Mouse (Mus musculus) megakaryocyte-erythroid progenitor cell, adult 5 weeks (primary cell): ENCODE data around the gene Ino80b. TPM values are rescaled to one million over a fixed set of nuclear protein-coding genes. Genes with fewer than 3 reads are reported as not detected.

ENCODE experiments used
- polyA plus RNA-seq: library from polyadenylated mRNA; stranded (reverse); fragments of >175 nt; gene quantifications from 2 replicates; pipeline ENCODE4 v1.2.3, GENCODE M21; 2012

Ino80b gene
- polyA plus RNA-seq: 241 and 250 TPM in 2 replicates

GRCm38 (mm10) chr6:83125331-83125730, at the start of gene Ino80b:
TSS of gene Ino80b (minus strand) at chr6:83125431.

GRCm38 (mm10) chr6:83165607-83166242, 40.5 kb upstream of the Ino80b start, which contains the start of gene Dctn1:
TSS of gene Dctn1 (plus strand) at chr6:83165920.

GRCm38 (mm10) chr6:83156259-83156684, 31.0 kb upstream of the Ino80b start, which contains the start of the genes Wdr54 and 1700003E16Rik:
TSS of gene Wdr54 (minus strand) at chr6:83156397.
TSS of gene 1700003E16Rik (plus strand) at chr6:83156404.

GRCm38 (mm10) chr6:83134951-83135513, 9.8 kb upstream of the Ino80b start, which contains the start of gene Rtkn:
TSS of gene Rtkn (plus strand) at chr6:83135463.

GRCm38 (mm10) chr6:83120930-83121862, 4.0 kb downstream of the Ino80b start, which contains the start of gene Wbp1:
TSS of gene Wbp1 (minus strand) at chr6:83121559.

GRCm38 (mm10) chr6:83115011-83115671, 10.1 kb downstream of the Ino80b start, which contains the start of gene Mogs:
TSS of gene Mogs (plus strand) at chr6:83115496.

GRCm38 (mm10) chr6:83108762-83109668, 16.2 kb downstream of the Ino80b start, which contains the start of gene Mrpl53:
TSS of gene Mrpl53 (plus strand) at chr6:83109040.

GRCm38 (mm10) chr6:83101316-83101687, 23.9 kb downstream of the Ino80b start, which contains the start of the genes Ccdc142 and Gm42688:
TSS of gene Ccdc142 (plus strand) at chr6:83101601.
TSS of gene Gm42688 (plus strand) at chr6:83101617.

GRCm38 (mm10) chr6:83086121-83087035, 38.9 kb downstream of the Ino80b start, which contains the start of gene Lbx2:
TSS of gene Lbx2 (plus strand) at chr6:83086367.

GRCm38 (mm10) chr6:83077630-83078323, 47.5 kb downstream of the Ino80b start, which contains the start of gene Pcgf1:
TSS of gene Pcgf1 (plus strand) at chr6:83077869.

Other genes starting within 250 kb of the Ino80b start
- 0.47 and 0.49 TPM in 2 replicates for gene Sema4f, start 185.7 kb downstream of the Ino80b start, polyA plus RNA-seq
- gene M1ap, start 178.5 kb downstream of the Ino80b start, polyA plus RNA-seq: 4.4 and 6.4 TPM in 2 replicates
- gene Dok1, start 92.0 kb downstream of the Ino80b start, polyA plus RNA-seq: 83.5 and 86.6 TPM in 2 replicates
- 0.40 and 0.58 TPM in 2 replicates for gene Loxl3, start 91.3 kb downstream of the Ino80b start, polyA plus RNA-seq
- gene Aup1, start 70.9 kb downstream of the Ino80b start, polyA plus RNA-seq: 985 and 1,115 TPM in 2 replicates
- gene Htra2, start 70.2 kb downstream of the Ino80b start, polyA plus RNA-seq: 96.6 and 98.0 TPM in 2 replicates
- 0.50 and 0.96 TPM in 2 replicates for gene Dqx1, start 67.6 kb downstream of the Ino80b start, polyA plus RNA-seq
- gene Tlx2, start 55.1 kb downstream of the Ino80b start, polyA plus RNA-seq: not detected in 2 replicates
- 8.0 and 8.6 TPM in 2 replicates for gene Pcgf1, start 47.6 kb downstream of the Ino80b start, polyA plus RNA-seq
- gene Lbx2, start 39.1 kb downstream of the Ino80b start, polyA plus RNA-seq: 0.29 and 0.54 TPM in 2 replicates
- 7.9 and 8.7 TPM in 2 replicates for gene Ccdc142, start 23.8 kb downstream of the Ino80b start, polyA plus RNA-seq
- gene Gm42688, start 23.8 kb downstream of the Ino80b start, polyA plus RNA-seq: 4.3 and 4.9 TPM in 2 replicates
- gene Mrpl53, start 16.4 kb downstream of the Ino80b start, polyA plus RNA-seq: 37.3 and 44.4 TPM in 2 replicates
- gene Mogs, start 9.9 kb downstream of the Ino80b start, polyA plus RNA-seq: 188 and 205 TPM in 2 replicates
- 60.5 and 62.6 TPM in 2 replicates for gene Wbp1, start 3.9 kb downstream of the Ino80b start, polyA plus RNA-seq
- gene Rtkn, start 10.0 kb upstream of the Ino80b start, polyA plus RNA-seq: 16.5 and 24.1 TPM in 2 replicates
- 0.34 TPM in 1 of 2 replicates, not detected in the other for gene Wdr54, start 31.0 kb upstream of the Ino80b start, polyA plus RNA-seq
- gene 1700003E16Rik, start 31.0 kb upstream of the Ino80b start, polyA plus RNA-seq: 0.07 and 0.10 TPM in 2 replicates
- gene Dctn1, start 40.5 kb upstream of the Ino80b start, polyA plus RNA-seq: 242 and 327 TPM in 2 replicates
- gene Slc4a5, start 94.4 kb upstream of the Ino80b start, polyA plus RNA-seq: 0.46 and 0.62 TPM in 2 replicates
- 12.6 and 17.0 TPM in 2 replicates for gene Mthfd2, start 200.5 kb upstream of the Ino80b start, polyA plus RNA-seq
- gene Mob1a, start 200.6 kb upstream of the Ino80b start, polyA plus RNA-seq: 80.4 and 99.8 TPM in 2 replicates
- gene Bola3, start 223.7 kb upstream of the Ino80b start, polyA plus RNA-seq: 24.8 and 34.2 TPM in 2 replicates